Mouse (Mus musculus): Measurements from ENCODE around the gene Zfp281.

GRCm38 (mm10) chr1:136661939-136662563 is 37.4 kb downstream of the Zfp281 start:
- TF ChIP-seq CTCF (IDR thresholded peaks at IDR 0.05; ENCODE audit: control insufficient read depth, insufficient read depth, insufficient read length) (no peak), USF1 (IDR thresholded peaks at IDR 0.05; ENCODE audit: low read depth) (no peak), MYOG (IDR thresholded peaks at IDR 0.05; ENCODE audit: control insufficient read depth, extremely low read depth, insufficient read length) (no peak), MAX (IDR thresholded peaks at IDR 0.05) (no peak)

All from C2C12 (cell line).